Mouse (Mus musculus): ENCODE measurements around the gene Atg101.

- TF ChIP-seq CTCF (IDR thresholded peaks at IDR 0.05) (no peak), EP300 (IDR thresholded peaks at IDR 0.05) (no peak)
Observed at GRCm38 (mm10) chr15:101290354-101290753, 6.3 kb downstream of the Atg101 start.
